Mouse (Mus musculus): ENCODE measurements around the gene Abce1. TPM values are rescaled to one million over a fixed set of nuclear protein-coding genes. Genes with fewer than 3 reads are reported as not detected.
"Not testable (repeated sequence)": the region's sequence is repeated elsewhere in the genome, so short reads cannot be mapped to it uniquely, and the experiment has no call there.

The Abce1 gene
- polyA plus RNA-seq, 1 experiment from 2014 or later: 119 TPM

- peaks cover 90% of the 10 kb centered on the region for H3K36me3 ChIP-seq
- not testable (repeated sequence) for H3K27ac ChIP-seq; H3K9me3 ChIP-seq (replicated peaks); ATAC-seq; H3K27me3 ChIP-seq (replicated peaks); H3K4me1 ChIP-seq; H3K9ac ChIP-seq; H3K4me2 ChIP-seq; H3K4me3 ChIP-seq
- 86% methylated on average over 5 of the region's 5 CpGs for WGBS (ENCODE audit: insufficient replicate concordance)
Measured at GRCm38 (mm10) chr8:79685927-79686326, 25.6 kb downstream of the Abce1 start.

GRCm38 (mm10) chr8:79680965-79681364, 30.6 kb downstream of the Abce1 start:
- Histone ChIP-seq H3K36me3 (peaks cover 62% of the 10 kb centered on the region), H3K9ac (peak overlapping the region; percentile 57)

GRCm38 (mm10) chr8:79680555-79680954, 31.0 kb downstream of the Abce1 start:
- Histone ChIP-seq H3K27me3 (replicated peaks) (no peaks in the 10 kb centered on the region), H3K4me2 (peak overlapping the region; percentile 86), H3K9me3 (replicated peaks) (no peaks in the 10 kb centered on the region), H3K27ac (no peak overlapping the region), H3K9ac (peak overlapping the region; percentile 57), H3K4me1 (peaks cover 26% of the 10 kb centered on the region), H3K4me3 (peak overlapping the region; percentile 65), H3K36me3 (peaks cover 62% of the 10 kb centered on the region)
- peak; percentile 82 for ATAC-seq
- 5% methylated on average over 34 of the region's 34 CpGs for WGBS (ENCODE audit: insufficient replicate concordance)

More at GRCm38 (mm10) chr8:79680965-79681364, 30.6 kb downstream of the Abce1 start:
- Histone ChIP-seq H3K9me3 (replicated peaks) (no peaks in the 10 kb centered on the region), H3K4me2 (peak overlapping the region; percentile 86), H3K27me3 (replicated peaks) (no peaks in the 10 kb centered on the region), H3K4me3 (peak overlapping the region; percentile 65), H3K4me1 (peaks cover 26% of the 10 kb centered on the region), H3K27ac (peak overlapping the region; percentile 5; the same call in 1 of the 2 replicates)
- 28% methylated on average over 2 of the region's 2 CpGs for WGBS (ENCODE audit: insufficient replicate concordance)
- ATAC-seq: peak; percentile 56

- ATAC-seq; H3K9me3 ChIP-seq (replicated peaks); H3K27ac ChIP-seq; H3K27me3 ChIP-seq (replicated peaks): not testable (repeated sequence)
- H3K36me3 ChIP-seq: peaks cover 62% of the 10 kb centered on the region
- H3K9ac ChIP-seq: peak overlapping the region; percentile 57; the same call in 1 of the 2 replicates
- H3K4me3 ChIP-seq: peak overlapping the region; percentile 65
- WGBS (ENCODE audit: insufficient replicate concordance): 32% methylated on average over 10 of the region's 10 CpGs
- H3K4me1 ChIP-seq: peaks cover 26% of the 10 kb centered on the region
- peak overlapping the region; percentile 86 for H3K4me2 ChIP-seq
Measured at GRCm38 (mm10) chr8:79680083-79680482, 31.5 kb downstream of the Abce1 start.

- 24% methylated on average over 5 of the region's 5 CpGs for WGBS (ENCODE audit: insufficient replicate concordance)
- Histone ChIP-seq H3K36me3 (peaks cover 60% of the 10 kb centered on the region), H3K9me3 (replicated peaks) (no peaks in the 10 kb centered on the region), H3K9ac (no peak overlapping the region), H3K4me3 (no peak overlapping the region), H3K27me3 (replicated peaks) (no peaks in the 10 kb centered on the region), H3K4me1 (peaks cover 26% of the 10 kb centered on the region), H3K4me2 (no peak overlapping the region), H3K27ac (no peak overlapping the region)
- ATAC-seq: no peak
Measured at GRCm38 (mm10) chr8:79679005-79679404, 32.5 kb downstream of the Abce1 start.

- H3K27ac ChIP-seq: no peak overlapping the region
- H3K9me3 ChIP-seq (replicated peaks): no peaks in the 10 kb centered on the region
- 88% methylated on average over 4 of the region's 4 CpGs for WGBS (ENCODE audit: insufficient replicate concordance)
- no peak overlapping the region for H3K4me3 ChIP-seq
- peaks cover 62% of the 10 kb centered on the region for H3K36me3 ChIP-seq
- no peak for ATAC-seq
- H3K4me2 ChIP-seq: no peak overlapping the region
- H3K4me1 ChIP-seq: peaks cover 24% of the 10 kb centered on the region
- no peaks in the 10 kb centered on the region for H3K27me3 ChIP-seq (replicated peaks)
- H3K9ac ChIP-seq: no peak overlapping the region
Measured at GRCm38 (mm10) chr8:79676461-79676860, 35.1 kb downstream of the Abce1 start.

GRCm38 (mm10) chr8:79658715-79659114, 52.8 kb downstream of the Abce1 start:
- H3K27ac ChIP-seq: not testable (repeated sequence)

GRCm38 (mm10) chr8:79653736-79654135, 57.8 kb downstream of the Abce1 start:
- Histone ChIP-seq H3K4me2 (no peak overlapping the region), H3K27me3 (replicated peaks) (no peaks in the 10 kb centered on the region), H3K9me3 (replicated peaks) (no peaks in the 10 kb centered on the region), H3K27ac (no peak overlapping the region), H3K4me3 (no peak overlapping the region), H3K36me3 (peaks cover 81% of the 10 kb centered on the region), H3K9ac (no peak overlapping the region), H3K4me1 (no peaks in the 10 kb centered on the region)
- ATAC-seq: no peak
- 88% methylated on average over 4 of the region's 4 CpGs for WGBS (ENCODE audit: insufficient replicate concordance)

More at GRCm38 (mm10) chr8:79658715-79659114, 52.8 kb downstream of the Abce1 start:
- not testable (repeated sequence) for H3K4me3 ChIP-seq; H3K27me3 ChIP-seq (replicated peaks); H3K4me1 ChIP-seq; ATAC-seq; H3K9me3 ChIP-seq (replicated peaks); H3K4me2 ChIP-seq; H3K9ac ChIP-seq
- 81% methylated on average over 3 of the region's 4 CpGs for WGBS (ENCODE audit: insufficient replicate concordance)
- peaks cover 87% of the 10 kb centered on the region for H3K36me3 ChIP-seq

- H3K9ac ChIP-seq: no peak overlapping the region
- no peaks in the 10 kb centered on the region for H3K27me3 ChIP-seq (replicated peaks)
- no peaks in the 10 kb centered on the region for H3K9me3 ChIP-seq (replicated peaks)
- H3K36me3 ChIP-seq: peaks cover 88% of the 10 kb centered on the region
- no peak overlapping the region for H3K4me3 ChIP-seq
- ATAC-seq: no peak; the same call in 1 of the 2 replicates
- 0 out of 2 replicates have a peak, but pooled peaks cover 6% of the 10 kb centered on the region for H3K4me1 ChIP-seq
- H3K4me2 ChIP-seq: no peak overlapping the region
- WGBS (ENCODE audit: insufficient replicate concordance): 76% methylated on average over 1 of the region's 1 CpGs
- no peak overlapping the region for H3K27ac ChIP-seq
Measured at GRCm38 (mm10) chr8:79650158-79650814, 61.3 kb downstream of the Abce1 start.

- H3K4me1 ChIP-seq: peaks cover 7% of the 10 kb centered on the region; the same call in 1 of the 2 replicates
- 91% methylated on average over 4 of the region's 4 CpGs for WGBS (ENCODE audit: insufficient replicate concordance)
- H3K4me3 ChIP-seq: no peak overlapping the region
- H3K9ac ChIP-seq: no peak overlapping the region
- no peaks in the 10 kb centered on the region for H3K27me3 ChIP-seq (replicated peaks)
- ATAC-seq: no peak
- H3K9me3 ChIP-seq (replicated peaks): no peaks in the 10 kb centered on the region
- no peak overlapping the region for H3K4me2 ChIP-seq
- H3K36me3 ChIP-seq: peaks cover 86% of the 10 kb centered on the region
- no peak overlapping the region for H3K27ac ChIP-seq
Measured at GRCm38 (mm10) chr8:79649569-79649968, 62.0 kb downstream of the Abce1 start.

- H3K27me3 ChIP-seq (replicated peaks): no peaks in the 10 kb centered on the region
- no peaks in the 10 kb centered on the region for H3K9me3 ChIP-seq (replicated peaks)
- ATAC-seq: no peak
- H3K4me2 ChIP-seq: peak overlapping the region; percentile 72
- H3K27ac ChIP-seq: peak overlapping the region; percentile 16; the same call in 1 of the 2 replicates
- peaks cover 32% of the 10 kb centered on the region for H3K36me3 ChIP-seq
- H3K4me1 ChIP-seq: peaks cover 43% of the 10 kb centered on the region
- peak overlapping the region; percentile 97 for H3K4me3 ChIP-seq
- peak overlapping the region; percentile 98 for H3K9ac ChIP-seq
- 18% methylated on average over 1 of the region's 1 CpGs for WGBS (ENCODE audit: insufficient replicate concordance)
Measured at GRCm38 (mm10) chr8:79641119-79641518, 70.4 kb downstream of the Abce1 start.

- WGBS (ENCODE audit: insufficient replicate concordance): under 1% methylated on average over 96 of the region's 103 CpGs
- peak within 1 kb of the TSS; percentile 98 for H3K9ac ChIP-seq
Measured at GRCm38 (mm10) chr8:79639586-79640451, 71.7 kb downstream of the Abce1 start, which contains the start of gene Otud4. Gene Otud4 (plus strand): TSS chr8:79639618.

More at GRCm38 (mm10) chr8:79639586-79640451, 71.7 kb downstream of the Abce1 start, which contains the start of gene Otud4:
- H3K36me3 ChIP-seq: peaks cover 20% of the 10 kb centered on the region
- H3K4me3 ChIP-seq: peak within 1 kb of the TSS; percentile 97
- H3K4me1 ChIP-seq: peaks cover 43% of the 10 kb centered on the region
- no peaks in the 10 kb centered on the region for H3K9me3 ChIP-seq (replicated peaks)
- peak within 1 kb of the TSS; percentile 98 for H3K27ac ChIP-seq
- no peaks in the 10 kb centered on the region for H3K27me3 ChIP-seq (replicated peaks)
- ATAC-seq: peak; percentile 39
- H3K4me2 ChIP-seq: peak within 1 kb of the TSS; percentile 72

All from liver, embryonic 12.5 days (tissue).